20 mouse cellular contexts compared by ENCODE assay signal in genomic region chrX:15065700-15066099, GRCm38 (mm10).
DNase-seq lines count a peak whose midpoint lies in the region; ATAC-seq and TF ChIP-seq lines count a peak whose summit lies in the region.
"Had no signal": no experiment of that assay in that cellular context is flagged by ENCODE, and none has a peak within 500 bp of the region (broad histone marks: within the 10 kb centered on the region; RNA-seq: fewer than 3 reads in every experiment).

No protein-coding gene starts in this region.

- DNase-seq in cerebellum, adult 11-12 months: no peak
- no peak for DNase-seq in gastrocnemius, adult 2 months
- DNase-seq in gastrocnemius, postnatal 4 days (ENCODE audit: low spot score in 2 of 2): no peak
- no peak for DNase-seq in frontal cortex, postnatal 10 days (ENCODE audit: low spot score in 2 of 2)
- DNase-seq: adrenal gland, adult 2 months; adrenal gland, postnatal 10 days; adrenal gland, postnatal 25 days; B cell, adult 2 months; cerebellum, adult 11 months; cerebellum, postnatal 10 days; cerebellum, postnatal 25 days; forebrain, postnatal 0 days had no signal

- ATAC-seq in cerebellum, adult (ENCODE audit: insufficient number of reproducible peaks, low FRiP score, low TSS enrichment): peak; percentile 56; the same call in 1 of the 2 replicates
- ATAC-seq: activated CD4-positive, CD25-positive, alpha-beta regulatory T cell, adult 4 months; CD4-positive, CD25-positive, alpha-beta regulatory T cell, adult 4 months; forebrain, embryonic 13.5 days; forebrain, embryonic 15.5 days; forebrain, postnatal 0 days; Patski had no signal

- H3K27ac ChIP-seq in gastrocnemius, adult 2 months: peak overlapping the region; percentile 56
- H3K27ac ChIP-seq: embryonic facial prominence, embryonic 10.5 days; embryonic facial prominence, embryonic 12.5 days; forebrain, embryonic 13.5 days; forebrain, embryonic 15.5 days had no signal

- intact Hi-C loops in gastrocnemius, adult 2 months (cut with DNase I): no loop called here

- TF ChIP-seq CTCF in gastrocnemius, adult 2 months (IDR thresholded peaks at IDR 0.05): no peak

- no peak overlapping the region for H3K4me3 ChIP-seq in gastrocnemius, adult 2 months
- H3K4me3 ChIP-seq: embryonic facial prominence, embryonic 10.5 days; embryonic facial prominence, embryonic 12.5 days; forebrain, embryonic 13.5 days; forebrain, embryonic 15.5 days had no signal
